Mouse (Mus musculus) neural tube, embryonic 12.5 days (tissue): Measurements from ENCODE around the gene Dmbx1. TPM values are rescaled to one million over a fixed set of nuclear protein-coding genes. Genes with fewer than 3 reads are reported as not detected.

ENCODE experiments used
- ATAC-seq: fragments of 200-750 bp; cut with Nextera tagmentation; 2 replicates; pipeline ENCODE4 v1.8.0; 2017; ENCODE audit warnings: low read depth, mild to moderate bottlenecking, moderate TSS enrichment, moderate library complexity; ENCODE audit not compliant: low FRiP score
- H3K27ac ChIP-seq: fragments of 300-500 bp; sonication (generic); 2 replicates; pipeline ENCODE4 v1.5.1; 2016
- H3K27me3 ChIP-seq: fragments of 300-500 bp; sonication (generic); replicated peaks from 2 replicates; pipeline ENCODE4 v1.6.1; 2016; ENCODE audit warnings: mild to moderate bottlenecking
- H3K36me3 ChIP-seq: fragments of 300-500 bp; sonication (generic); 2 replicates; pipeline ENCODE4 v1.6.1; 2016; ENCODE audit warnings: mild to moderate bottlenecking
- H3K4me1 ChIP-seq: fragments of 300-500 bp; sonication (generic); 2 replicates; pipeline ENCODE4 v1.6.1; 2016
- H3K4me2 ChIP-seq: fragments of 300-500 bp; sonication (generic); replicated peaks from 2 replicates; pipeline ENCODE4 v1.6.1; 2016; ENCODE audit warnings: mild to moderate bottlenecking
- H3K4me3 ChIP-seq: fragments of 300-500 bp; sonication (generic); 2 replicates; pipeline ENCODE4 v1.5.1; 2016
- H3K9ac ChIP-seq: fragments of 300-500 bp; sonication (generic); 2 replicates; pipeline ENCODE4 v1.6.1; 2016; ENCODE audit warnings: mild to moderate bottlenecking
- H3K9me3 ChIP-seq: fragments of 300-500 bp; sonication (generic); 2 replicates; pipeline ENCODE4 v1.6.1; 2016; ENCODE audit warnings: mild to moderate bottlenecking
- WGBS: fragments of 180-500 bp; shearing (Covaris S2); methylation state at CpG from one replicate; pipeline ENCODE4 v1.1.7; 2016; 5-methylcytosine and 5-hydroxymethylcytosine counted together
- polyA plus RNA-seq: library from polyadenylated mRNA; unstranded; fragments of >200 nt; fragmentation: Nextera tagmentation; extraction: Ambion mirVana; gene quantifications from 2 replicates; pipeline ENCODE4 v1.2.1, GENCODE M21; 2016

Dmbx1 gene
- 1.6 and 2.4 TPM in 2 replicates for polyA plus RNA-seq

- peak within 1 kb of the TSS; percentile 63 for H3K4me2 ChIP-seq
- no peaks in the 10 kb centered on the region for H3K36me3 ChIP-seq
- no peak for ATAC-seq
- H3K27me3 ChIP-seq = peaks cover 100% of the 10 kb centered on the region
- H3K4me1 ChIP-seq = peaks cover 35% of the 10 kb centered on the region
- under 1% methylated on average over 71 of the region's 71 CpGs for WGBS
- no peak within 1 kb of the TSS for H3K27ac ChIP-seq
- H3K9ac ChIP-seq = no peak within 1 kb of the TSS
- H3K9me3 ChIP-seq = no peaks in the 10 kb centered on the region
- H3K4me3 ChIP-seq = peak within 1 kb of the TSS; percentile 29
Observed at GRCm38 (mm10) chr4:115939295-115940102, at the start of gene Dmbx1. Dmbx1 (minus strand) TSS chr4:115939926.

GRCm38 (mm10) chr4:115989382-115989781, 49.7 kb upstream of the Dmbx1 start:
- Histone ChIP-seq H3K36me3 (no peaks in the 10 kb centered on the region), H3K4me1 (no peaks in the 10 kb centered on the region), H3K27ac (no peak overlapping the region), H3K9me3 (0 out of 2 replicates have a peak, but pooled peaks cover 5% of the 10 kb centered on the region), H3K9ac (no peak overlapping the region), H3K4me3 (no peak overlapping the region), H3K27me3 (peaks cover 6% of the 10 kb centered on the region; the same call in 1 of the 2 replicates), H3K4me2 (no peak overlapping the region)
- no peak for ATAC-seq
- 82% methylated on average over 7 of the region's 7 CpGs for WGBS

GRCm38 (mm10) chr4:115987858-115988530, 48.3 kb upstream of the Dmbx1 start:
- Histone ChIP-seq H3K9me3 (0 out of 2 replicates have a peak, but pooled peaks cover 5% of the 10 kb centered on the region), H3K27me3 (peaks cover 14% of the 10 kb centered on the region), H3K4me2 (no peak overlapping the region), H3K27ac (no peak overlapping the region), H3K4me1 (no peaks in the 10 kb centered on the region), H3K36me3 (no peaks in the 10 kb centered on the region), H3K9ac (no peak overlapping the region), H3K4me3 (no peak overlapping the region)
- 80% methylated on average over 5 of the region's 5 CpGs for WGBS
- ATAC-seq = no peak

GRCm38 (mm10) chr4:115987436-115987835, 47.7 kb upstream of the Dmbx1 start:
- Histone ChIP-seq H3K36me3 (no peaks in the 10 kb centered on the region), H3K4me2 (no peak overlapping the region), H3K27me3 (peaks cover 18% of the 10 kb centered on the region), H3K9ac (no peak overlapping the region), H3K9me3 (0 out of 2 replicates have a peak, but pooled peaks cover 5% of the 10 kb centered on the region), H3K4me1 (no peaks in the 10 kb centered on the region), H3K27ac (no peak overlapping the region), H3K4me3 (no peak overlapping the region)
- ATAC-seq = no peak
- 82% methylated on average over 1 of the region's 1 CpGs for WGBS

- no peak overlapping the region for H3K9ac ChIP-seq
- no peak overlapping the region for H3K27ac ChIP-seq
- no peaks in the 10 kb centered on the region for H3K9me3 ChIP-seq
- no peak overlapping the region for H3K4me3 ChIP-seq
- no peak for ATAC-seq
- H3K27me3 ChIP-seq = peaks cover 37% of the 10 kb centered on the region
- peaks cover 7% of the 10 kb centered on the region; the same call in 1 of the 2 replicates for H3K4me1 ChIP-seq
- no peak overlapping the region for H3K4me2 ChIP-seq
- 41% methylated on average over 8 of the region's 8 CpGs for WGBS
- no peaks in the 10 kb centered on the region for H3K36me3 ChIP-seq
Observed at GRCm38 (mm10) chr4:115984967-115985366, 45.2 kb upstream of the Dmbx1 start.

GRCm38 (mm10) chr4:115984111-115984510, 44.4 kb upstream of the Dmbx1 start:
- no peaks in the 10 kb centered on the region for H3K9me3 ChIP-seq
- WGBS = 2% methylated on average over 13 of the region's 13 CpGs
- ATAC-seq = no peak
- no peak overlapping the region for H3K4me3 ChIP-seq
- peaks cover 43% of the 10 kb centered on the region for H3K27me3 ChIP-seq
- no peak overlapping the region for H3K27ac ChIP-seq
- no peaks in the 10 kb centered on the region for H3K36me3 ChIP-seq
- H3K4me2 ChIP-seq = no peak overlapping the region
- no peak overlapping the region for H3K9ac ChIP-seq
- peaks cover 15% of the 10 kb centered on the region for H3K4me1 ChIP-seq

- Histone ChIP-seq H3K27me3 (peaks cover 74% of the 10 kb centered on the region), H3K9me3 (no peaks in the 10 kb centered on the region), H3K4me3 (no peak overlapping the region), H3K4me1 (peaks cover 29% of the 10 kb centered on the region), H3K36me3 (no peaks in the 10 kb centered on the region), H3K4me2 (no peak overlapping the region), H3K9ac (no peak overlapping the region), H3K27ac (no peak overlapping the region)
- WGBS = 0% methylated on average over 8 of the region's 8 CpGs
- no peak for ATAC-seq
Observed at GRCm38 (mm10) chr4:115980676-115981075, 41.0 kb upstream of the Dmbx1 start.

- H3K9me3 ChIP-seq = no peaks in the 10 kb centered on the region
- H3K9ac ChIP-seq = peak overlapping the region; percentile 26; the same call in 1 of the 2 replicates
- H3K27me3 ChIP-seq = peaks cover 85% of the 10 kb centered on the region
- peaks cover 29% of the 10 kb centered on the region for H3K4me1 ChIP-seq
- no peaks in the 10 kb centered on the region for H3K36me3 ChIP-seq
- no peak overlapping the region for H3K27ac ChIP-seq
- H3K4me3 ChIP-seq = peak overlapping the region; percentile 24; the same call in 1 of the 2 replicates
- ATAC-seq = peak; percentile 19
- H3K4me2 ChIP-seq = peak overlapping the region; percentile 61
- under 1% methylated on average over 39 of the region's 39 CpGs for WGBS
Observed at GRCm38 (mm10) chr4:115979437-115979836, 39.7 kb upstream of the Dmbx1 start.

- Histone ChIP-seq H3K27ac (no peak overlapping the region), H3K9me3 (no peaks in the 10 kb centered on the region), H3K36me3 (no peaks in the 10 kb centered on the region), H3K9ac (no peak overlapping the region), H3K4me1 (peaks cover 29% of the 10 kb centered on the region), H3K27me3 (peaks cover 89% of the 10 kb centered on the region), H3K4me3 (no peak overlapping the region), H3K4me2 (peak overlapping the region; percentile 61)
- ATAC-seq = 0 out of 2 replicates have a peak, but pooled peaks have one; percentile 10
- 4% methylated on average over 4 of the region's 4 CpGs for WGBS
Observed at GRCm38 (mm10) chr4:115978911-115979310, 39.2 kb upstream of the Dmbx1 start.

- H3K4me1 ChIP-seq = 0 out of 2 replicates have a peak, but pooled peaks cover 3% of the 10 kb centered on the region
- 51% methylated on average over 24 of the region's 24 CpGs for WGBS
- H3K27me3 ChIP-seq = peaks cover 84% of the 10 kb centered on the region
- ATAC-seq = no peak
- 0 out of 2 replicates have a peak overlapping the region, but pooled peaks have one; percentile 12 for H3K4me2 ChIP-seq
- no peak overlapping the region for H3K27ac ChIP-seq
- no peak overlapping the region for H3K4me3 ChIP-seq
- no peaks in the 10 kb centered on the region for H3K9me3 ChIP-seq
- no peak overlapping the region for H3K9ac ChIP-seq
- no peaks in the 10 kb centered on the region for H3K36me3 ChIP-seq
Observed at GRCm38 (mm10) chr4:115972543-115972942, 32.8 kb upstream of the Dmbx1 start.

GRCm38 (mm10) chr4:115964446-115964845, 24.7 kb upstream of the Dmbx1 start:
- Histone ChIP-seq H3K4me1 (peaks cover 29% of the 10 kb centered on the region), H3K4me3 (no peak overlapping the region), H3K27ac (no peak overlapping the region), H3K4me2 (no peak overlapping the region), H3K36me3 (no peaks in the 10 kb centered on the region), H3K9ac (no peak overlapping the region), H3K27me3 (peaks cover 97% of the 10 kb centered on the region), H3K9me3 (no peaks in the 10 kb centered on the region)
- 6% methylated on average over 5 of the region's 5 CpGs for WGBS
- no peak for ATAC-seq

GRCm38 (mm10) chr4:115963751-115964150, 24.0 kb upstream of the Dmbx1 start:
- WGBS = 5% methylated on average over 6 of the region's 6 CpGs
- H3K4me3 ChIP-seq = no peak overlapping the region
- H3K9me3 ChIP-seq = no peaks in the 10 kb centered on the region
- H3K4me1 ChIP-seq = peaks cover 29% of the 10 kb centered on the region
- no peak for ATAC-seq
- H3K36me3 ChIP-seq = no peaks in the 10 kb centered on the region
- H3K9ac ChIP-seq = no peak overlapping the region
- H3K27ac ChIP-seq = no peak overlapping the region
- peaks cover 97% of the 10 kb centered on the region for H3K27me3 ChIP-seq
- peak overlapping the region; percentile 86 for H3K4me2 ChIP-seq
